Mouse (Mus musculus): ENCODE measurements around the gene Ring1. TPM values are rescaled to one million over a fixed set of nuclear protein-coding genes. Genes with fewer than 3 reads are reported as not detected.
"Not testable (repeated sequence)": the region's sequence is repeated elsewhere in the genome, so short reads cannot be mapped to it uniquely, and the experiment has no call there.

The Ring1 gene
- polyA plus RNA-seq, 1 experiment from 2014 or later, result 24.9 TPM

GRCm38 (mm10) chr17:34003426-34003825, 21.1 kb downstream of the Ring1 start:
- Histone ChIP-seq H3K9me3 (no peaks in the 10 kb centered on the region), H3K36me3 (no peaks in the 10 kb centered on the region), H3K4me2 (no peak overlapping the region), H3K27me3 (peaks cover 29% of the 10 kb centered on the region), H3K4me3 (no peak overlapping the region), H3K27ac (replicated peaks) (no peak overlapping the region), H3K9ac (no peak overlapping the region), H3K4me1 (replicated peaks) (peaks cover 13% of the 10 kb centered on the region)
- 3% methylated on average over 5 of the region's 5 CpGs for WGBS
- no peak for ATAC-seq (ENCODE audit: low FRiP score, low read depth)

GRCm38 (mm10) chr17:34000796-34001195, 23.7 kb downstream of the Ring1 start:
- H3K27ac ChIP-seq (replicated peaks); H3K36me3 ChIP-seq; H3K4me3 ChIP-seq; H3K9me3 ChIP-seq; ATAC-seq (ENCODE audit: low FRiP score, low read depth); H3K9ac ChIP-seq; H3K4me2 ChIP-seq: not testable (repeated sequence)
- WGBS, result 54% methylated on average over 2 of the region's 2 CpGs
- Histone ChIP-seq H3K4me1 (replicated peaks) (peaks cover 13% of the 10 kb centered on the region), H3K27me3 (peaks cover 29% of the 10 kb centered on the region)

DNA sequence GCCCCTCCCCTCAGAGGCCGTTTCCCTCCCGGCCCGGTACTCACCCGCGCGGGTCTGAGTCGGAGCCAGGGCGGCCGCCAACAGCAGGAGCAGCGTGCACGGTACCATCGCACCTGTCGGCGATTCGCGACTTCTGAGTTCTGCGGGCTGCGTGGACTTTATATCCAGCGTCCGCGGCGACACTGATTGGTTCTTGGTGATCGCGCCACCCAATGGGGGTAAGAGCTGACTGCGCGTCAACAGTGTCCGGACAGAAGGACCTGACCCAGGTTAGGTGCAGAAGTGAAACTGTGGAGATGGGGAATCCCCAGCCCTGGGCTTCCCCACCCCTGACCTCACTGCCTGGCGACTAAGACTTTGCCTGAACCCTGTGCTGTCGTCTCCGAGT, 24.3 kb downstream of the Ring1 start, which contains the start of gene H2-K1:
TSS of gene H2-K1 (minus strand) at position 198 of the 388 bp plus-strand sequence.
- Histone ChIP-seq H3K4me2 (peak within 1 kb of the TSS; percentile 89), H3K4me3 (peak within 1 kb of the TSS; percentile 45), H3K36me3 (no peaks in the 10 kb centered on the region), H3K27me3 (peaks cover 29% of the 10 kb centered on the region), H3K9me3 (no peaks in the 10 kb centered on the region), H3K9ac (peak within 1 kb of the TSS; percentile 33), H3K27ac (replicated peaks) (no peak within 1 kb of the TSS), H3K4me1 (replicated peaks) (peaks cover 13% of the 10 kb centered on the region)
- ATAC-seq (ENCODE audit: low FRiP score, low read depth), result peak; percentile 81; the same call in 1 of the 2 replicates
- WGBS, result under 1% methylated on average over 30 of the region's 30 CpGs

- Histone ChIP-seq H3K9me3 (no peaks in the 10 kb centered on the region), H3K27me3 (peaks cover 29% of the 10 kb centered on the region), H3K4me2 (peak overlapping the region; percentile 89), H3K27ac (replicated peaks) (no peak overlapping the region), H3K4me3 (peak overlapping the region; percentile 45), H3K9ac (peak overlapping the region; percentile 33), H3K36me3 (no peaks in the 10 kb centered on the region), H3K4me1 (replicated peaks) (peaks cover 13% of the 10 kb centered on the region)
- 2% methylated on average over 87 of the region's 87 CpGs for WGBS
- peak; percentile 30; the same call in 1 of the 2 replicates for ATAC-seq (ENCODE audit: low FRiP score, low read depth)
Observed at GRCm38 (mm10) chr17:33999341-34000149, 24.9 kb downstream of the Ring1 start.

DNA sequence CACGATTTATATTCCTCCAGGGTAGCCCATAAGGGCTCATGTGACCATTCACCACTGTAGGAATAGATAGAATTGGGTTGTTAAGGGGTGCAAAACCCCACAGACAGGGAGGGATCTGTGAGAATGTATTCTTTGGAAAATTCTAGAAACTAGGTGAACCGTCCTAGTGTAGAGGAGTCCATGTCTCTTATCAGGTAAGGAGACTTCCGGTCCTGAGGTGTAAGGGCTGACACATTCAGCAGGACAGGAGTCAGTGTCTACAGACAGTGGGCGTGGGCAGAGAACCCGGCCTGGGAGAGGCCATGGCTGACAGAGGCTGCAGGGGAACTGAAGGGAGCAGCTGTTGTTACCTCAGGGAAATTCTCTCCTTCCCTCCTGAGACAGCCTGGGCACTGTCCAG, 25.8 kb downstream of the Ring1 start:
- WGBS, result 67% methylated on average over 5 of the region's 5 CpGs
- not testable (repeated sequence) for H3K36me3 ChIP-seq; H3K9ac ChIP-seq; H3K4me3 ChIP-seq; H3K27ac ChIP-seq (replicated peaks); H3K4me2 ChIP-seq; H3K9me3 ChIP-seq; ATAC-seq (ENCODE audit: low FRiP score, low read depth)
- Histone ChIP-seq H3K4me1 (replicated peaks) (peaks cover 13% of the 10 kb centered on the region), H3K27me3 (peaks cover 29% of the 10 kb centered on the region)

DNA sequence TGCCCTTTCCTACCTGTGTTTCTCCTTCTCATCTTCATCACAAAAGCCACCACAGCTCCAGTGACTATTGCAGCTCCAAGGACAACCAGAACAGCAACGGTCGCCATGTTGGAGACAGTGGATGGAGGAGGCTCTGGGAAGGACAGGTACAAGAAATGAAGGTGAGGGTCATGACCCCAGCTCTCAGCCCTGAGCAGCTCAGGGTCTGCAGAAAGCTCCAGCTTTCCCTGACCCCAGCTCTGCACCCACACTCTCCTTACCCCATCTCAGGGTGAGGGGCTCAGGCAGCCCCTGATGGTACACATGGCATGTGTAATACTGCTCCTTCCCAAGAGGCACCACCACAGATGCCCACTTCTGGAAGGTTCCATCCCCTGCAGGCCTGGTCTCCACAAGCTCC, 27.5 kb downstream of the Ring1 start:
- WGBS, result 98% methylated on average over 2 of the region's 2 CpGs
- H3K4me2 ChIP-seq; H3K4me3 ChIP-seq; H3K36me3 ChIP-seq; H3K9ac ChIP-seq; H3K9me3 ChIP-seq; ATAC-seq (ENCODE audit: low FRiP score, low read depth); H3K27ac ChIP-seq (replicated peaks): not testable (repeated sequence)
- peaks cover 28% of the 10 kb centered on the region for H3K27me3 ChIP-seq
- H3K4me1 ChIP-seq (replicated peaks), result peaks cover 13% of the 10 kb centered on the region

DNA sequence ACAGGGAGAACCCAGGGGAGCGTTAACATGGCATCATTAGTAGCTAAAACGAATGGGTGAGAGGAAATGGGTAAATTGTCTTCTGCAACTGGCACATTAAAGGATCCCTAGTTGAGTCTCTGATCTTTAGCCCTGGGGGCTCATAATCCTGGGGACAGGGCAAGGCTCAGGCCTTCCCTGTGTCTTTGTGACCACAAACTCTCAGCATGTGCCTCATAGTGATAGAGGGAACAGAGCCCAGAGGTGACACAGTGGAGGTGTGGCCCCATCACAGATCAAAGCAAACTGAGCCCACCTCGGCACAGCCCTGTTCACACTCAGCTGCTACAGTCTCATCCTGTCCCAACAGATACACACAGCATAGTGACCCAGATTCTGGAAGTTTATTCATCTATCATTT, 28.8 kb downstream of the Ring1 start:
- Histone ChIP-seq H3K4me3 (no peak overlapping the region), H3K9me3 (no peaks in the 10 kb centered on the region), H3K4me2 (no peak overlapping the region), H3K27ac (replicated peaks) (no peak overlapping the region), H3K4me1 (replicated peaks) (peaks cover 13% of the 10 kb centered on the region), H3K9ac (no peak overlapping the region), H3K36me3 (no peaks in the 10 kb centered on the region), H3K27me3 (peaks cover 15% of the 10 kb centered on the region)
- no peak for ATAC-seq (ENCODE audit: low FRiP score, low read depth)
- WGBS, result 70% methylated on average over 3 of the region's 3 CpGs

GRCm38 (mm10) chr17:33994959-33995358, 29.5 kb downstream of the Ring1 start:
- no peak overlapping the region for H3K27ac ChIP-seq (replicated peaks)

DNA sequence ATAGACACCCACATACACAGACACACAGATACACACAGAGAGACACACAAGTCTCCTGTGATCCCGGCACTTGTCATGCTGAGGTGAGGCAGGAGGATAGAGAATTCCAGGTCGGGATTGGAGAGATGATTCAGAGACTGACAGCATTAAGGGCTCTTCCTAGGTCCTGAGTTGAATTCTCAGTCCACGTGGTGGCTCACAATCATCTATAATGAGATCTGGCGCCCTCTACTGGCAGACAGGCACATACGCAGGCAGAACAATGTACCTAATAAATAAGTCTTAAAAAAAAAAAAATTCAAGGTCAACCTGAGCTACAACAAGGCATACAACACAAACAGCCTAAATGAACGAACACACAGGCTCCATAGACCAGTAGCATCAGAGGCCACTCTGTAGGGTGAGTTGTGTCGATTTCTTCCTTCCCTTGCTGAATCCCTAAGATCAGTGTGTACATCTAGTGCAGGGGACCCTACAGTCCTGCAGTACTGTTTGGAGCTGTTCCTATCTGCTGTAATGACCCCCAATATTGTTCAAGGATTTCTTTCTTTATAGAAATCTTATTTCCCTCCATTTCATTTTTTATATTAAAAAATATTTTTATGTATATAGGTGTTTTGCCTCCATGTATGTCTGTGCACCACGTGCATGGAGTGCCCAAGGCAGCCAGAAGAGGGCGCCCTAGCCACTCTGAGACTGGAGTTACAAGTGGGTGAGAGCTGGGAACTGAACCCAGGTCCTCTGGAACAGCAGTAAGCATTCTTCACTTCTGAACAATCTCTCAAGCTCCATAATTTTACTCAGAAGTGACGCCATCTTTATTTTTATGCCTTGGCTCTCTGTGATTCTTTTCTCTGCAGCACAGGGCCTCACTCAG, 32.5 kb downstream of the Ring1 start:
- WGBS, result 30% methylated on average over 10 of the region's 10 CpGs
- Histone ChIP-seq H3K4me1 (replicated peaks) (no peaks in the 10 kb centered on the region), H3K9me3 (no peaks in the 10 kb centered on the region), H3K36me3 (no peaks in the 10 kb centered on the region), H3K27ac (replicated peaks) (no peak overlapping the region), H3K4me2 (0 out of 2 replicates have a peak overlapping the region, but pooled peaks have one; percentile 9), H3K4me3 (no peak overlapping the region), H3K27me3 (no peaks in the 10 kb centered on the region), H3K9ac (0 out of 2 replicates have a peak overlapping the region, but pooled peaks have one; percentile 6)
- ATAC-seq (ENCODE audit: low FRiP score, low read depth), result peak; percentile 48; the same call in 1 of the 2 replicates

More at GRCm38 (mm10) chr17:33994959-33995358, 29.5 kb downstream of the Ring1 start:
- Histone ChIP-seq H3K4me3 (no peak overlapping the region), H3K9me3 (no peaks in the 10 kb centered on the region), H3K27me3 (peaks cover 11% of the 10 kb centered on the region; the same call in 1 of the 2 replicates), H3K4me1 (replicated peaks) (peaks cover 9% of the 10 kb centered on the region), H3K9ac (no peak overlapping the region), H3K36me3 (no peaks in the 10 kb centered on the region), H3K4me2 (no peak overlapping the region)
- 88% methylated on average over 8 of the region's 8 CpGs for WGBS
- no peak for ATAC-seq (ENCODE audit: low FRiP score, low read depth)

DNA sequence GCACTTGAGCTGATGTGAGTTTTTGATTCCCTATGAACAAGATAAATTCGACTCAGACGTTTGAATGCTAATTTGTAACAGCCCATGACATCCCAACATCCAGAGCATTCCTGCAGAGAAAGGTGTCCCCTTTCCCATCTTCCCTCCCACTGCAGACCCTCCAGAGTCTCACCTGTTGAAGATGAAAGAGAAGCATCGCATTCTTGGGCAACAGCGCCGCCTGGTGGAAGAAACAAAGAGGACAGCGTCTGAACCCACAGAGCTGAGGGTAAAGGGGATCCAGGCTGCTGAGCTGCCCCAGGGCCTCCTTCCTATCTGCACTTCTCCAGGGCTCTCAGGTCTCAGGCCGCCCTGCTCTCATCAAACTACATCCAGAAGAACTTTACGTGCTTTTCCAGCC, 42.3 kb downstream of the Ring1 start:
- Histone ChIP-seq H3K4me1 (replicated peaks) (peaks cover 27% of the 10 kb centered on the region), H3K27me3 (peaks cover 28% of the 10 kb centered on the region), H3K4me3 (peak overlapping the region; percentile 66), H3K9ac (peak overlapping the region; percentile 68; the same call in 1 of the 2 replicates), H3K4me2 (peak overlapping the region; percentile 70), H3K27ac (replicated peaks) (peak overlapping the region; percentile 93)
- not testable (repeated sequence) for H3K9me3 ChIP-seq; ATAC-seq (ENCODE audit: low FRiP score, low read depth); H3K36me3 ChIP-seq
- WGBS, result 9% methylated on average over 8 of the region's 8 CpGs

DNA sequence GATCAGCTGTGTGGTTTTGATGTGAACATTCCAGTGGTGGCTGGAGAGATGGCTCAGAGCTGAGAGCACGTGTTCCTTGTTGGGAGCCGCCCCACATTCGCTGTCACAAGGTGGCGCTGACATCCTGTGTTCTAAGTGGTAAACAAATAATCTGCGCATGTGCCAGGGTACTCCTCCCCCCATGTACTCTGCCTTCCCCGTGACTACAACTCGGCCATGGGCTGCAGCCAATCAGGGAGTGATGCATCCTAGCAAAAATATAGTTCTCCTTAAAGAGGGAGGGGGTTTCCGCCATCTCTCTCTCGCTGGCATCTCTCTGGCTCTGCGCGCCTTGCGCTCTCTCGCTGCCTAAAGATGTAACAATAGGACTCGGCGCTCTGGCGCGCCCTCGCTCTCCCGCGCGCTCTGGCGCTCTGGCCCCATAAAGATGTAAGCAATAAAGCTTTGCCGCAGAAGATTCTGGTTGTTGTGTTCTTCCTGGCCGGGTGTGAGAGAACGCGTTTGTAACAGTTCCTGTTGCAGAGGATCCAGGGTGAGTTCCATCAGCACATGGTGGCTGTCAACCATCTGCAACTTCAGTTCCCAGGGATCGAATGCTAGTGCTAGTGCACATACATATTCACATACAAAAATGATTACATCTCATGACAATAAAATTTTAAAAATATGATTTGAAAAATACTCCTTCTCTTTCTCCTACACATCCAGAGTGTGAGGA, 43.1 kb downstream of the Ring1 start:
- H3K27me3 ChIP-seq, result peaks cover 36% of the 10 kb centered on the region
- peak overlapping the region; percentile 68 for H3K9ac ChIP-seq
- not testable (repeated sequence) for H3K36me3 ChIP-seq, H3K9me3 ChIP-seq
- peaks cover 27% of the 10 kb centered on the region for H3K4me1 ChIP-seq (replicated peaks)
- peak; percentile 96 for ATAC-seq (ENCODE audit: low FRiP score, low read depth)
- WGBS, result 1% methylated on average over 27 of the region's 27 CpGs
- peak overlapping the region; percentile 66 for H3K4me3 ChIP-seq
- peak overlapping the region; percentile 93 for H3K27ac ChIP-seq (replicated peaks)
- H3K4me2 ChIP-seq, result peak overlapping the region; percentile 70
